Mouse (Mus musculus) MEL-GATA-1-ER (cell line): Measurements from ENCODE around the gene Edem3.
A peak's percentile ranks its signal among the peaks of the same experiment; 100 is the strongest.

Experiments
- DNase-seq: peaks from one replicate; pipeline ENCODE4 v3.0.0-alpha.2; 2012; ENCODE audit warnings: low read depth; ENCODE audit errors: extremely low read depth

The Edem3 gene

GRCm38 (mm10) chr1:151754881-151755659 is at the start of gene Edem3:
Gene Edem3 (plus strand): TSS chr1:151755371.
- peak; percentile 98 for DNase-seq

DNA sequence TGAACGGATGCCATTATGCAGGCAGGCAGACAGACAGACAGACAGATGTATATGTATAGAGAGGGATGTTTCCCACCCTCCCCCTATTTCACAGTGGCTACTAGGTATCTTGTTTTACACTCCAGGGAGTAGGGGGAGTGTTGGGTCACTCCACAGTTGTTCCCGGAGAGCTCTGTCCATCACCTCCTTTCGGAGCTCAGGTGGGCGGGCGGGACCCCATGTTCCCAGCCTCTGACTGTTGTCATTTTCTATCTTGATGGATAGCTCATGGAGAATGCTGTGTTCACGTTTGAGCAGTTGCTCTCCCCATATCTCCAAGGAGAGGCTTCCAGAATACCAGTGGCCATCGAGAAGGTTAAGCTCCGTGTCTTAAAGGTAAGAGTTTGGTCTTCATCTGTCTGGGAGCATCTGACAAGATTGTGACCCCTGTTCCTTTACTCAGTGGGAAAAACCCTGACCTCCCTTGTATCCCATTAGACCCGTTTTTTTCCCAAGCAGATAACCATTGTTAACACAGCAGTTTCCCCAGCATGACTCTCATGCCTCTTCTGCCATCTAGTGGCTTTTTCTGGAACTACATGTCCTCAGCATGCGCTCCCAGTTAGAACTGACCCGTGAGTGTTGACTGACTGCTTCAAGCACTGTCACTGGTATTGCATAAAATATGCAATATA is 49.3 kb upstream of the Edem3 start:
- DNase-seq, result peak; percentile 49

GRCm38 (mm10) chr1:151706397-151706752 is 48.8 kb upstream of the Edem3 start:
- no peak for DNase-seq

- no peak for DNase-seq
These were observed 46.0 kb upstream of the Edem3 start for GRCm38 (mm10) chr1:151708966-151709733.

DNA sequence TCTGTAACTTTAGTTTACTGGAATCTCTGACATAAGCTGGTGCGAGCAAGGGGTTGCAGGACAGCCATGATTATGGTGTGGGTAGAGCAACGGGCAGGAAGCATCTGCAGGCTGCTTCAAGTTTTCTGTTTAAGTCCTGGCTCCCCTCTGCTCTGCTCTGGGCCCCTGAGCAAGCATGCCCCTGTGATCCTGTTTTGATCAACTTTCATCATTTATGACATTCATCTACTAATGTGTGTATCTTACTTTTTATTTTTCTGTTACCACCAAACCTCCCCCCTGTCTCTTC is 45.5 kb upstream of the Edem3 start:
- no peak for DNase-seq

- DNase-seq, result no peak
These were observed 44.6 kb upstream of the Edem3 start for GRCm38 (mm10) chr1:151710424-151711055.

- no peak for DNase-seq
These were observed 44.1 kb upstream of the Edem3 start for GRCm38 (mm10) chr1:151711062-151711461.

DNA sequence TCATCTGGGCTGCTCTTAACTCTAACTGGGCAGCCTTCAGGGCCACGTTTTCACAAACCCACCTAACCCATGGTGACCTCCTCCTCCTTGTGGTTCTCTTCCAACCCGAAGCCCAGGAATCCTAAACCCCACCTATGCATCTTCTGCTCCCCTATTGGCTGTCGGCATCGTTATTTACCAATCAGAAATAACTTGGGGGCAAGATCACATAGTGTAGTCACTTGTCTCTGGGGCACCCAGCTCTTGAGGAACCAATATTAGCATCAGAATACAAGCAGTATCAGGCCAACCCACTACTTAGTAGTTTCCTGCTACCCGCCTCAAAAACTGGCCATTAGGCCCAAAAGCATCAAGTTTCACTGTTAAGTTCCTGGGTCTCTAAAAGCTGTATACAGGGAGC is 42.5 kb upstream of the Edem3 start:
- no peak for DNase-seq

GRCm38 (mm10) chr1:151713622-151714021 is 41.5 kb upstream of the Edem3 start:
- DNase-seq, result no peak

DNA sequence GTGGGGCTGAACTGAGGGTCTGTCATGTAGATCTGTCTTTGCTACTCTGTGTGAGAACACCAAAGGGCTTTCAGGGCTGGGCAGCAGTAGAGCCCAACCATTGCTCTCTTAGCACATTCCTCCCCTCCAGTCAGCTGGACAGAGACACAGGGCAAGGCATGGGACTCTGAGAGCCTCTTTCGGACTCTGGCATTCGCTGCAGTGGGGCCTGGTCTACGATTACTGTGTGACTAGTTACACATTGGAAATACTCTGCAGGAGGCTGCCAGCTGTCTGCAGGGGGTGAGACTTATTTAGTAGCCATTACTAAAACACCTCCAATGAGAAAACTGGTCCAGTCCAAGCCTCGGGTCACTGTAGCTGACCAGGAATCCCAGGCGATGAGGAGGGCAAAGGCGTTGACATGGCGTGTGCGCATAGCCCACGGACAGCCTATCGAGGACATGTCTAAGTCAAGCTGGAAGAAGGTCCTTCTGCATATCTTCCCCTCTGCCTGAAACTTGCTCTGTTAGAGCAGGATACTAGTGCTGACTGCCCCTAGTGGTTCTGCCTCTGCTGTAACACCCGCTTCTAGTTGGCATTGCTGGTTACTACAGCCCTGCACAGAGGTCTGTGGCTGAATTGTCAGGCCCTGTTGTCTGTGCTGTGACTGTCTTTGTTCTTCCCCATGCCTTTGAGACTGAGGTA is 39.0 kb upstream of the Edem3 start:
- no peak for DNase-seq

DNA sequence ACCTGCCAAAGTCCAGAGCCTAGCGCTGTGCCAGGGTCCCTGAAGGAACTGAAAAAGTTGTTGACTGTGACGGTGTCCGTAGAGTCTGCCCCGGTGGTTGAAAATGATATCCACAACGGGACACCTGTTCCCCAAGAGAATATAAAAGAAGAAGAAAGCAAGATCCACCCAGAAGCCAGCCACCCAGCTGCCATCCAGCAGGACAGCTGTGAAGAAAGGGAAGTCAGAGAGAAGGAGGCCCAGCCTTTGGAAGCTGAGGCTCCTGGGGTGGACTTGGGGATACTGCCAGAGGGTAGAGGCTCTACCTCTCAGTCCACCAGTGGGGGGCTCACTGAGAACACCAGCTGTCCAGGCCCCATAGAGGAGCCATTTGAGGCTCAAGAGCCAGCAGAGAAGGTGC is 37.5 kb upstream of the Edem3 start:
- DNase-seq, result no peak

- no peak for DNase-seq
These were observed 36.6 kb upstream of the Edem3 start for GRCm38 (mm10) chr1:151718575-151718974.

- no peak for DNase-seq
These were observed 35.3 kb upstream of the Edem3 start for GRCm38 (mm10) chr1:151719911-151720310.

GRCm38 (mm10) chr1:151720566-151720965 is 34.6 kb upstream of the Edem3 start:
- no peak for DNase-seq

- DNase-seq, result no peak
These were observed 33.7 kb upstream of the Edem3 start for GRCm38 (mm10) chr1:151721357-151721983.

GRCm38 (mm10) chr1:151723771-151724170 is 31.4 kb upstream of the Edem3 start:
- DNase-seq, result no peak

GRCm38 (mm10) chr1:151725590-151725989 is 29.6 kb upstream of the Edem3 start:
- DNase-seq, result no peak

DNA sequence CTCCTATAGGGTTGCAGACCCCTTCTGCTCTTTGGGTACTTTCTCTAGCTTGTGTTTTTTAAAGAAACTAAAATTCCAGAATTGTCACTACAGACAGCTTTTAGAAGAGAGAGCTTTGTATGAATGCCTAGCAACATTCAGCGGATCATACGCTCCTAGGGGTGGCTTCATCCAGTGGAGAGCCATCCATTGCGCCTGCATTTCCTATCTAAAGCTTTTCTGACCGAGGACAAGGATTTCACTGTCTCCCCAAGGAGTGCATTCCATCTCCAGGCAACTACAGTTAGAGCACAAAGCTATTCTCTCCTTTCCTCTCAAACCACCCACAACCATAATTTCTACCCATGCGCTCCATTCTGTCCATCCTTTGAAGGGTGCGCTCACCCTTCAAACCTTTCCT is 28.8 kb upstream of the Edem3 start:
- DNase-seq, result no peak

DNA sequence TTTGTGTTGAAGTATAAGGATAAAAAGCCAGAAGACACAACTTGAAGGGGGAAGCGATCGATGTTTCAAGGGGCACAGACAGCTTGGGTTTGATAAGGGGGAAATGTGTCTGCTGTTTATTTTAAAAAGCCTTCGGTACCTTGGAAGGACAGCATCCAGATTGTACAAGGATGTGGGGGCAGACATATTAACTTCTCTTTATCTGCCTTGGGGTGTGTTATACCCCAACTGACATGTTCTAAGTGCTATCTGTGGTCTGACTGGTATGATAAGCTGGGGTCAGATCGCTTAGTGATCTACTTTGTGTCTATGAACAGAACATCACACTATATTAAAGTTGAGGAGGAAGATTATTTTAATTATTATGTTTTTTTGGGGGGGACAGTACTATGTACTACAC is 27.0 kb upstream of the Edem3 start:
- DNase-seq, result no peak

- DNase-seq, result no peak
These were observed 18.0 kb upstream of the Edem3 start for GRCm38 (mm10) chr1:151737146-151737545.

- DNase-seq, result peak; percentile 71
These were observed 14.0 kb upstream of the Edem3 start for GRCm38 (mm10) chr1:151741199-151741621.
